Mouse (Mus musculus): ENCODE measurements at regions not wholly inside any gene's neighbourhood (a gene's known extent, or its start where the extent isn't known, plus 50 kb on each side); places are given as distances from the start of the nearest gene placed in this dataset.

- no peak for DNase-seq (ENCODE audit: low spot score)
Observed at GRCm38 (mm10) chr13:48717036-48717435, 54.2 kb downstream of the Barx1 start.

GRCm38 (mm10) chr13:48717451-48717850 lies 54.7 kb downstream of the Barx1 start:
- DNase-seq (ENCODE audit: low spot score), result no peak

GRCm38 (mm10) chr13:48723676-48724075 lies 60.9 kb downstream of the Barx1 start:
- peak; percentile 8 for DNase-seq (ENCODE audit: low spot score)

- DNase-seq (ENCODE audit: low spot score), result peak; percentile 24
Observed at GRCm38 (mm10) chr13:48726430-48726829, 63.6 kb downstream of the Barx1 start.

GRCm38 (mm10) chr13:48731046-48731996 lies 68.5 kb downstream of the Barx1 start:
- DNase-seq (ENCODE audit: low spot score), result peak; percentile 58

- DNase-seq (ENCODE audit: low spot score), result peak; percentile 64
Observed at GRCm38 (mm10) chr13:48732168-48732841, 69.5 kb downstream of the Barx1 start.

GRCm38 (mm10) chr13:48734985-48735384 lies 72.2 kb downstream of the Barx1 start:
- no peak for DNase-seq (ENCODE audit: low spot score)

- no peak for DNase-seq (ENCODE audit: low spot score)
Observed at GRCm38 (mm10) chr13:48745566-48745965, 82.8 kb downstream of the Barx1 start.

GRCm38 (mm10) chr13:48746301-48746700 lies 83.5 kb downstream of the Barx1 start:
- DNase-seq (ENCODE audit: low spot score), result peak; percentile 33

All from retina, embryonic 14.5 days (tissue).